Mouse (Mus musculus) heart, adult 2 months (tissue): ENCODE data around the gene Gm42906. TPM values are rescaled to one million over a fixed set of nuclear protein-coding genes. Genes with fewer than 3 reads are reported as not detected.
A peak's percentile ranks its signal among the peaks of the same experiment; 100 is the strongest.

Source experiments
- DNase-seq, 2 experiments: peaks; one replicate each; pipeline ENCODE4 v3.0.0; 2021
- H3K27ac ChIP-seq: fragments of 200-600 bp; 2 replicates; pipeline ENCODE4 v1.8.1; 2022
- H3K27me3 ChIP-seq: fragments of 200-500 bp; 2 replicates; pipeline ENCODE4 v1.6.1; 2012; ENCODE audit warnings: mild to moderate bottlenecking, low read length, inconsistent platforms, mixed read lengths; ENCODE audit not compliant: control insufficient read depth, insufficient read depth
- H3K36me3 ChIP-seq: fragments of 200-500 bp; 2 replicates; pipeline ENCODE4 v1.6.1; 2012; ENCODE audit warnings: low read length, inconsistent platforms; ENCODE audit not compliant: control insufficient read depth, insufficient read depth
- H3K4me1 ChIP-seq: fragments of 200-500 bp; 2 replicates; pipeline ENCODE4 v1.6.1; 2011; ENCODE audit warnings: low read length; ENCODE audit not compliant: control insufficient read depth, insufficient read depth
- H3K4me3 ChIP-seq: fragments of 200-600 bp; 2 replicates; pipeline ENCODE4 v1.8.1; 2022
- H3K79me2 ChIP-seq: fragments of 200-500 bp; replicated peaks from 2 replicates; pipeline ENCODE4 v1.6.1; 2012; ENCODE audit warnings: mild to moderate bottlenecking, inconsistent platforms, low read length, moderate library complexity, mixed read lengths; ENCODE audit not compliant: control insufficient read depth, insufficient read depth
- H3K9ac ChIP-seq: fragments of 200-500 bp; 2 replicates; pipeline ENCODE4 v1.6.1; 2012; ENCODE audit warnings: low read depth, mild to moderate bottlenecking, control low read depth, inconsistent platforms, low read length, mixed read lengths
- CTCF ChIP-seq: fragments of 200-600 bp; IDR thresholded peaks from 2 replicates; pipeline ENCODE4 v1.8.1; 2022; ENCODE audit warnings: antibody characterized with exemption, mild to moderate bottlenecking, moderate library complexity
- EP300 ChIP-seq: fragments of 200-500 bp; IDR thresholded peaks from 2 replicates; pipeline ENCODE4 v1.6.1; 2011; ENCODE audit warnings: low read depth, low read length, control low read depth; ENCODE audit not compliant: insufficient read depth
- POLR2A ChIP-seq: fragments of 200-500 bp; IDR thresholded peaks from 2 replicates; pipeline ENCODE4 v1.6.1; 2011; ENCODE audit warnings: mild to moderate bottlenecking, low read depth, low read length, control low read depth; ENCODE audit not compliant: insufficient read depth
- WGBS: fragments of 180-500 bp; shearing (Covaris S2); methylation state at CpG from one replicate; pipeline ENCODE4 v1.1.7; 2018; 5-methylcytosine and 5-hydroxymethylcytosine counted together
- intact Hi-C: fragments of 180-260 bp; cut with DNase I; formaldehyde crosslinking; loops from one replicate; pipeline ENCODE4 v1.15.1; 2025
- polyA plus RNA-seq: library from polyadenylated mRNA; depleted of rRNA; stranded (reverse); fragments of >200 nt; gene quantifications from 2 replicates; pipeline ENCODE4 v1.2.3, GENCODE M21; 2012
- total RNA-seq, 2 experiments: library from RNA; stranded (reverse); gene quantifications; 2 replicates each; pipeline ENCODE4 v1.2.3; 2021

Gene Gm42906
- total and polyA plus RNA-seq, 3 experiments, result 2.9 TPM; not detected in 2

- no peaks in the 10 kb centered on the region for H3K27me3 ChIP-seq
- intact Hi-C loops, result no loop called here
- no peak for TF ChIP-seq EP300
- no peak for TF ChIP-seq CTCF
- no peak for TF ChIP-seq POLR2A
- no peaks in the 10 kb centered on the region for H3K4me1 ChIP-seq
- H3K36me3 ChIP-seq, result no peaks in the 10 kb centered on the region
- H3K4me3 ChIP-seq, result no peak overlapping the region
- no peaks in the 10 kb centered on the region for H3K79me2 ChIP-seq
- H3K9ac ChIP-seq, result no peak overlapping the region
- no peak for DNase-seq
- WGBS, result 70% methylated on average over 2 of the region's 2 CpGs
- no peak overlapping the region for H3K27ac ChIP-seq
Observed at GRCm38 (mm10) chr5:151379896-151380295, 48.1 kb downstream of the Gm42906 start.

- Histone ChIP-seq H3K36me3 (no peaks in the 10 kb centered on the region), H3K27ac (no peak overlapping the region), H3K9ac (no peak overlapping the region), H3K4me3 (no peak overlapping the region), H3K79me2 (no peaks in the 10 kb centered on the region), H3K4me1 (no peaks in the 10 kb centered on the region), H3K27me3 (no peaks in the 10 kb centered on the region)
- TF ChIP-seq CTCF (no peak), POLR2A (no peak), EP300 (no peak)
- no peak for DNase-seq
- 65% methylated on average over 2 of the region's 2 CpGs for WGBS
- intact Hi-C loops, result no loop called here
Observed at GRCm38 (mm10) chr5:151379210-151379609, 48.8 kb downstream of the Gm42906 start.

- Histone ChIP-seq H3K9ac (no peak overlapping the region), H3K36me3 (no peaks in the 10 kb centered on the region), H3K27ac (no peak overlapping the region), H3K79me2 (no peaks in the 10 kb centered on the region), H3K4me3 (no peak overlapping the region), H3K4me1 (no peaks in the 10 kb centered on the region), H3K27me3 (no peaks in the 10 kb centered on the region)
- no peak for DNase-seq
- WGBS, result 73% methylated on average over 4 of the region's 4 CpGs
- TF ChIP-seq EP300, result no peak
- no peak for TF ChIP-seq POLR2A
- TF ChIP-seq CTCF, result no peak
- intact Hi-C loops, result no loop called here
Observed at GRCm38 (mm10) chr5:151376931-151377330, 51.0 kb downstream of the Gm42906 start.

DNA sequence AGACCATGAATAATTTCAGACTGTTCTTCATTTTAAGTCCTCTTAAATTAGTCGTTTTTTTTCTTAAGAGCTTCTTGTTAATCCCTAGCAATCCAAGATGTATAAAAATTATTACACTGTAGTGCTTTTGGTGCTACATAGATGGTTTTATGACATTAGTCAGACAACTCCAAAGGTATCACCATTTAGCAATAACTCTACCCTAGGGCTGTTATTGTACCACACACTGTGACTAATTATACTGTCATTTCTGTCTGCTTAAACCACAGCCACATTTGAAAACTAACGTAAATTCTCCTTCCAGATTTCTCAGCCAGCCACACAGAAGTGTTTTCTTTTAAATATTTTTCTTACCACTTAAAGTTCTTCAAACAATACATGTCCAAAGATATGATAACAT is 53.1 kb downstream of the Gm42906 start:
- no peak overlapping the region for H3K9ac ChIP-seq
- 57% methylated on average over 2 of the region's 2 CpGs for WGBS
- H3K27me3 ChIP-seq, result no peaks in the 10 kb centered on the region
- no peak overlapping the region for H3K27ac ChIP-seq
- DNase-seq, result no peak
- intact Hi-C loops, result no loop called here
- no peak for TF ChIP-seq CTCF
- no peak for TF ChIP-seq EP300
- TF ChIP-seq POLR2A, result no peak
- no peaks in the 10 kb centered on the region for H3K79me2 ChIP-seq
- H3K4me1 ChIP-seq, result no peaks in the 10 kb centered on the region
- no peak overlapping the region for H3K4me3 ChIP-seq
- H3K36me3 ChIP-seq, result no peaks in the 10 kb centered on the region

DNA sequence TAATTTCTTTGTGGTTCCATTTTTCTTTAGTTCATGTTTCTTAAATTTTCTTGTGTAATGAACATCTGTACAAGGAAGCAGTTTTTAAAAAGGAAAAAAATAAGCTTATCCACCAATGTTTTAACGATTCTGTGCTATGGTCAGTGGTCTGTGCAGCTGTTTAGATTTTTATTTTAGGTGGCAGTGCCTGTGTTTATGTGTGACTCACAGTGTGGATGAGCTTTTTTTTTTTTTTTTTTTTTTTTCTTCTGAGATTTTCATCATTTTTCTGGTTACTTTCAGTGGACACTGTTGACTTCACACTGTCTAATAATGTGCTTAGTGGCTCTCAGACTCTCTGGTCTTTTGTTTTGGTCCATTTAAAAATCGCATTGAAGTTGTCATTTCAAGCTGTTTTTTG is 56.8 kb downstream of the Gm42906 start:
- H3K36me3 ChIP-seq, result peaks cover 7% of the 10 kb centered on the region
- H3K4me1 ChIP-seq, result no peaks in the 10 kb centered on the region; the same call in 1 of the 2 replicates
- WGBS, result 84% methylated on average over 2 of the region's 2 CpGs
- TF ChIP-seq POLR2A (no peak), EP300 (no peak), CTCF (no peak)
- no peak overlapping the region for H3K4me3 ChIP-seq
- no peaks in the 10 kb centered on the region for H3K79me2 ChIP-seq
- H3K9ac ChIP-seq, result no peak overlapping the region
- DNase-seq, result no peak
- H3K27ac ChIP-seq, result no peak overlapping the region
- H3K27me3 ChIP-seq, result no peaks in the 10 kb centered on the region
- intact Hi-C loops, result no loop called here

DNA sequence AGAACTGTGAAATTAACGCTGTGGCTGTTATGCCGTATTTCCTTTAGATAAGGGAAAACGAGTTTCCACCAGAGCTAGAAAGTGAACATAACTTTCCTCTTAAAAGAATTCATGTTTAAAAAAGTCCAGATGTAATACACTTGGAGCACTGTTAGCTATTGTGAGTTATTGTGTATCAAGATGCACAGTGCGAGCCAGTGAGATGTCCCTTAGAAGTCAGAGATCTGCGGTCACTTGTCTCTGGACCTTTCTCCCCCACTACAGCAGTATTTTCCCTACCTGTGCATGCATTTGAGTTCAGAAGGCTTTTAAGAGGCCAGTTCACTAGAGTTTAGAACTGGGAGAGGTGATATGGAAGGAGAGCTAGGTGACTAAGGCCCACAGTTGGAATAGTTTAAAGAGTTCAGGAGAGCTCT is 58.6 kb downstream of the Gm42906 start:
- peaks cover 7% of the 10 kb centered on the region for H3K36me3 ChIP-seq
- H3K27me3 ChIP-seq, result no peaks in the 10 kb centered on the region
- H3K79me2 ChIP-seq, result no peaks in the 10 kb centered on the region
- peak overlapping the region; percentile 96 for H3K27ac ChIP-seq
- DNase-seq, result peak in 1 of 2 experiments; percentile 20
- H3K4me1 ChIP-seq, result no peaks in the 10 kb centered on the region; the same call in 1 of the 2 replicates
- no peak for TF ChIP-seq EP300
- TF ChIP-seq POLR2A, result no peak
- TF ChIP-seq CTCF, result no peak
- intact Hi-C loops, result loop anchor here (2.0 to 10.0 kb wide), 5 partner anchors 77 to 575 kb away; no protein-coding TSS in a partner anchor
- peak overlapping the region; percentile 62 for H3K4me3 ChIP-seq
- peak overlapping the region; percentile 85 for H3K9ac ChIP-seq
- WGBS, result 24% methylated on average over 5 of the region's 5 CpGs
